ENCODE assay signal across 7 mouse cellular contexts in the genomic region with DNA sequence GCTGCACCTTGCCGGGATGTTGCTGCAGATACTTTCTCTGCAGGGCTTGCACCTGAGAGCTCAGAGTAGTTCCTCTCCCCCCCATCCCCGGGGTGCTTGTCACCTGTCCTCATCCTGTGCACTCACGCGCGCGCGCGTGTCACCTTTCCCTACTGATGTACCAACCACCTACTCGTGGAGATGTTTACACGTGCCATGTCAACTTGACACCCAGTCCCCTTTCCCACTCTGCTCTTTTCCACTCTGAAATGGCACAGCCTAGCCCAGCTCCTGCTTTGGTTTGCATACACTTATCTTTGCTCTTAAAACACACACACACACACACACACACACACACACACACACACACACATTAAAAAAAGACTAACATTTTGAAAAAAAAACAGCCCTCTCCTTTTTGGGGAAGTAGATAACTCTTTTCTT. TPM values are rescaled to one million over a fixed set of nuclear protein-coding genes. Genes with fewer than 3 reads are reported as not detected.
DNase-seq lines count a peak whose midpoint lies in the region; ATAC-seq and TF ChIP-seq lines count a peak whose summit lies in the region.

No protein-coding gene starts in this region.

- no peak overlapping the region for H3K27ac ChIP-seq in heart, embryonic 16.5 days (ENCODE audit: low read length)
- H3K27ac ChIP-seq in liver, embryonic 11.5 days (ENCODE audit: low read depth, low read length), result no peak overlapping the region
- H3K27ac ChIP-seq in neural tube, embryonic 13.5 days (replicated peaks), result no peak overlapping the region

- no peaks in the 10 kb centered on the region for H3K36me3 ChIP-seq in heart, embryonic 16.5 days (ENCODE audit: control insufficient read depth, insufficient read depth)
- H3K36me3 ChIP-seq in liver, embryonic 11.5 days (ENCODE audit: control insufficient read depth, insufficient read depth, low read length), result no peaks in the 10 kb centered on the region
- H3K36me3 ChIP-seq in neural tube, embryonic 13.5 days, result no peaks in the 10 kb centered on the region

- DNase-seq in lung, adult 2 months, result peak; percentile 4
- no peak for DNase-seq in lung, postnatal 14 days
- DNase-seq in cerebellum, adult 11-12 months, result peak; percentile 60
- DNase-seq in liver, embryonic 11.5 days (ENCODE audit: low spot score), result peak; percentile 37
- DNase-seq in adipocyte (ENCODE audit: low spot score), result no peak

- TF ChIP-seq CTCF in lung, adult 2 months (IDR thresholded peaks at IDR 0.05; ENCODE audit: insufficient read depth, low read length), result no peak

- peaks cover 3% of the 10 kb centered on the region; the same call in 1 of the 2 replicates for H3K4me1 ChIP-seq in lung, adult 2 months (ENCODE audit: control insufficient read depth, insufficient read depth, low read length)
- H3K4me1 ChIP-seq in heart, embryonic 16.5 days (ENCODE audit: control insufficient read depth, insufficient read depth, low read length), result peaks cover 22% of the 10 kb centered on the region
- H3K4me1 ChIP-seq in liver, embryonic 11.5 days (replicated peaks; ENCODE audit: control insufficient read depth, insufficient read depth, low read length), result peaks cover 4% of the 10 kb centered on the region; the same call in 1 of the 2 replicates
- H3K4me1 ChIP-seq in neural tube, embryonic 13.5 days (replicated peaks), result peaks cover 18% of the 10 kb centered on the region; the same call in 1 of the 2 replicates

- no peak for TF ChIP-seq POLR2A in lung, adult 2 months (IDR thresholded peaks at IDR 0.05; ENCODE audit: borderline replicate concordance, extremely low read depth, low read depth, low read length)

- H3K9ac ChIP-seq in heart, embryonic 16.5 days (ENCODE audit: low read length), result peak overlapping the region; percentile 86
- H3K9ac ChIP-seq in liver, embryonic 11.5 days (ENCODE audit: low read depth, low read length), result no peak overlapping the region
- H3K9ac ChIP-seq in neural tube, embryonic 13.5 days, result peak overlapping the region; percentile 80

- no peaks in the 10 kb centered on the region for H3K9me3 ChIP-seq in heart, embryonic 16.5 days (replicated peaks; ENCODE audit: control insufficient read depth, low read length)
- no peaks in the 10 kb centered on the region for H3K9me3 ChIP-seq in liver, embryonic 11.5 days (ENCODE audit: control insufficient read depth, low read length)
- no peaks in the 10 kb centered on the region for H3K9me3 ChIP-seq in neural tube, embryonic 13.5 days

- H3K27me3 ChIP-seq in heart, embryonic 16.5 days (ENCODE audit: control insufficient read depth, insufficient read depth, low read length), result 0 out of 2 replicates have a peak, but pooled peaks cover 2% of the 10 kb centered on the region
- 0 out of 2 replicates have a peak, but pooled peaks cover 4% of the 10 kb centered on the region for H3K27me3 ChIP-seq in liver, embryonic 11.5 days (replicated peaks; ENCODE audit: control insufficient read depth, insufficient read depth, low read length)
- H3K27me3 ChIP-seq in neural tube, embryonic 13.5 days, result peaks cover 3% of the 10 kb centered on the region; the same call in 1 of the 2 replicates

- WGBS in lung, adult 2 months, result 2% methylated on average over 10 of the region's 10 CpGs
- WGBS in heart, embryonic 16.5 days, result 3% methylated on average over 10 of the region's 10 CpGs
- WGBS in liver, embryonic 11.5 days, result 9% methylated on average over 10 of the region's 10 CpGs
- WGBS in neural tube, embryonic 13.5 days, result 5% methylated on average over 10 of the region's 10 CpGs

- H3K4me3 ChIP-seq in lung, adult 2 months (replicated peaks; ENCODE audit: extremely low read depth, low read depth, low read length), result peak overlapping the region; percentile 59
- H3K4me3 ChIP-seq in heart, embryonic 16.5 days (ENCODE audit: low read length), result peak overlapping the region; percentile 89
- peak overlapping the region; percentile 63 for H3K4me3 ChIP-seq in liver, embryonic 11.5 days (ENCODE audit: low read depth, low read length)
- peak overlapping the region; percentile 67 for H3K4me3 ChIP-seq in neural tube, embryonic 13.5 days

- H3K4me2 ChIP-seq in heart, embryonic 16.5 days (ENCODE audit: low read depth, low read length), result peak overlapping the region; percentile 98
- H3K4me2 ChIP-seq in liver, embryonic 11.5 days, result peak overlapping the region; percentile 86
- peak overlapping the region; percentile 70 for H3K4me2 ChIP-seq in neural tube, embryonic 13.5 days

- peak; percentile 11; the same call in 1 of the 2 replicates for ATAC-seq in heart, embryonic 16.5 days (replicated peaks; ENCODE audit: extremely low read depth, insufficient read depth, low FRiP score)
- ATAC-seq in liver, embryonic 11.5 days (replicated peaks; ENCODE audit: low FRiP score), result peak; percentile 40
- no peak; the same call in none of the 2 replicates for ATAC-seq in neural tube, embryonic 13.5 days (ENCODE audit: low read depth)

RNA-seq across cellular contexts. Expression of gene Actr3b, which starts 0.6 kb away (rescaled TPM):
- 0.59 and 1.0 TPM in 2 replicates for polyA plus RNA-seq in lung, adult 2 months (2012; rRNA removed)
- 30.8 and 31.6 TPM in 2 replicates for polyA plus RNA-seq in heart, embryonic 16.5 days (2015; fragmentation: Nextera tagmentation; extraction: Ambion mirVana)
- 2.3 and 2.4 TPM in 2 replicates for polyA plus RNA-seq in liver, embryonic 11.5 days (2014; fragmentation: Nextera tagmentation; extraction: Ambion mirVana)
- 22.7 and 25.0 TPM in 2 replicates for polyA plus RNA-seq in neural tube, embryonic 13.5 days (2015; fragmentation: Nextera tagmentation; extraction: Ambion mirVana)

RNA-seq across cellular contexts. Expression of gene Xrcc2, which starts 54.8 kb away (rescaled TPM):
- polyA plus RNA-seq in lung, adult 2 months (2012; rRNA removed), result 2.8 and 3.8 TPM in 2 replicates
- polyA plus RNA-seq in heart, embryonic 16.5 days (2015; fragmentation: Nextera tagmentation; extraction: Ambion mirVana), result 7.4 and 8.0 TPM in 2 replicates
- polyA plus RNA-seq in liver, embryonic 11.5 days (2014; fragmentation: Nextera tagmentation; extraction: Ambion mirVana), result 12.5 and 13.6 TPM in 2 replicates
- 3.2 and 6.4 TPM in 2 replicates for polyA plus RNA-seq in neural tube, embryonic 13.5 days (2015; fragmentation: Nextera tagmentation; extraction: Ambion mirVana)

Comparison
In these comparisons a context has a peak if more than half of its experiments do, and no peak if none do; other contexts are left out.
1. DNase-seq: peak in lung, adult 2 months (single experiment), cerebellum, adult 11-12 months (single experiment) and liver, embryonic 11.5 days (single experiment); none in lung, postnatal 14 days (single experiment) and adipocyte (single experiment).
2. Peak in every context shown above with its lines, with median percentiles within 50 percentile points of each other: H3K4me3 ChIP-seq and H3K4me2 ChIP-seq.